In genomic region chr7:30563117-30563905, GRCm38 (mm10) we compare ENCODE assay signal across 8 mouse cellular contexts. TPM values are rescaled to one million over a fixed set of nuclear protein-coding genes. Genes with fewer than 3 reads are reported as not detected.
A peak's percentile ranks its signal among the peaks of the same experiment; 100 is the strongest.
DNase-seq lines count a peak whose midpoint lies in the region; ATAC-seq lines count a peak whose summit lies in the region.

Gene U2af1l4 (plus strand): TSS chr7:30563301.
Gene Gm49396 (plus strand): TSS chr7:30563344.
Gene Psenen (minus strand): TSS chr7:30563627.

- H3K9me3 ChIP-seq in hindbrain, embryonic 14.5 days (ENCODE audit: control insufficient read depth, low read length) = no peaks in the 10 kb centered on the region

- peaks cover 24% of the 10 kb centered on the region for H3K4me1 ChIP-seq in hindbrain, embryonic 14.5 days (replicated peaks; ENCODE audit: control insufficient read depth, insufficient read depth, low read length)

- peak; percentile 99 for DNase-seq in R1 (ENCODE audit: low read depth, low spot score)
- DNase-seq in cerebellum, postnatal 25 days = peak; percentile 94 to 98
- peak; percentile 82 to 92 for DNase-seq in frontal cortex, postnatal 25 days (ENCODE audit: low spot score in 2 of 2)
- peak; percentile 99 for DNase-seq in hindbrain, embryonic 14.5 days (ENCODE audit: low spot score)
- DNase-seq in layer of hippocampus, postnatal 36 days = peak; percentile 92 to 94
- DNase-seq in lung, postnatal 36 days = peak; percentile 99
- peak; percentile 99 for DNase-seq in retina, postnatal 1 day
- DNase-seq in urinary bladder, adult 18-20 months (ENCODE audit: low spot score in 2 of 2) = peak; percentile 83 to 96

- H3K27me3 ChIP-seq in hindbrain, embryonic 14.5 days (ENCODE audit: control insufficient read depth, insufficient read depth, low read length) = no peaks in the 10 kb centered on the region

- peak within 1 kb of the TSS; percentile 68 for H3K4me3 ChIP-seq in hindbrain, embryonic 14.5 days (replicated peaks; ENCODE audit: low read length)

- peak within 1 kb of the TSS; percentile 92 for H3K27ac ChIP-seq in hindbrain, embryonic 14.5 days

- peak within 1 kb of the TSS; percentile 62 for H3K4me2 ChIP-seq in hindbrain, embryonic 14.5 days (replicated peaks)

- under 1% methylated on average over 45 of the region's 45 CpGs for WGBS in hindbrain, embryonic 14.5 days

- peak; percentile 85 for ATAC-seq in hindbrain, embryonic 14.5 days (ENCODE audit: low FRiP score)

- H3K36me3 ChIP-seq in hindbrain, embryonic 14.5 days (replicated peaks; ENCODE audit: control insufficient read depth, insufficient read depth) = peaks cover 33% of the 10 kb centered on the region

- H3K9ac ChIP-seq in hindbrain, embryonic 14.5 days = peak within 1 kb of the TSS; percentile 76

RNA-seq across cellular contexts. Expression of gene U2af1l4, which starts in this region (rescaled TPM):
- 88.7 and 105 TPM in 2 replicates for polyA plus RNA-seq in hindbrain, embryonic 14.5 days (2014; fragmentation: Nextera tagmentation; extraction: Ambion mirVana)
- total RNA-seq in layer of hippocampus, postnatal 36 days (2021) = 10 to 100 TPM; 69.0 to 72.2 TPM

RNA-seq across cellular contexts. Expression of gene Gm49396, which starts in this region (rescaled TPM):
- polyA plus RNA-seq in hindbrain, embryonic 14.5 days (2014; fragmentation: Nextera tagmentation; extraction: Ambion mirVana) = 6.5 and 9.2 TPM in 2 replicates
- 10 to 100 TPM; 10.9 to 11.1 TPM for total RNA-seq in layer of hippocampus, postnatal 36 days (2021)

RNA-seq across cellular contexts. Expression of gene Psenen, which starts in this region (rescaled TPM):
- polyA plus RNA-seq in hindbrain, embryonic 14.5 days (2014; fragmentation: Nextera tagmentation; extraction: Ambion mirVana) = 109 and 118 TPM in 2 replicates
- total RNA-seq in layer of hippocampus, postnatal 36 days (2021) = 10 to 100 TPM; 79.8 to 92.4 TPM

Comparison
In these comparisons a context has a peak if more than half of its experiments do, and no peak if none do; other contexts are left out.
1. Peak in every context shown above with its lines: DNase-seq, ATAC-seq, H3K4me3 ChIP-seq and H3K27ac ChIP-seq.